Mouse (Mus musculus): Measurements from ENCODE around the gene Fosb. TPM values are rescaled to one million over a fixed set of nuclear protein-coding genes. Genes with fewer than 3 reads are reported as not detected.

The Fosb gene
- total and polyA plus RNA-seq, 2 experiments from 2014 or later, result 0.11 to 0.38 TPM

- Histone ChIP-seq H3K9ac (replicated peaks; ENCODE audit: low read length, poor library complexity, severe bottlenecking) (no peak overlapping the region), H3K36me3 (ENCODE audit: insufficient read depth, low read length) (peaks cover 19% of the 10 kb centered on the region), H3K9me3 (ENCODE audit: low read length) (no peaks in the 10 kb centered on the region), H3K4me3 (ENCODE audit: low read depth, low read length) (no peak overlapping the region), H3K4me2 (ENCODE audit: low read depth, low read length, poor library complexity, severe bottlenecking) (no peak overlapping the region), H3K27me3 (ENCODE audit: insufficient read depth, low read length) (no peaks in the 10 kb centered on the region), H3K4me1 (ENCODE audit: insufficient read depth, low read length) (no peaks in the 10 kb centered on the region), H3K27ac (ENCODE audit: low read depth, low read length) (no peak overlapping the region)
- DNase-seq (ENCODE audit: low spot score) (no peak), ATAC-seq (ENCODE audit: low FRiP score) (no peak)
- WGBS, result 63% methylated on average over 5 of the region's 5 CpGs
- no peak for TF ChIP-seq CTCF (IDR thresholded peaks at IDR 0.05)
These were observed 56.4 kb downstream of the Fosb start for GRCm38 (mm10) chr7:19253437-19253836.

Other genes with a start within 250 kb of the Fosb start
- 134 and 136 TPM in 2 replicates for gene Dmwd, start 233.8 kb downstream of the Fosb start, total RNA-seq (2014; rRNA removed)
- gene Dmwd, start 233.8 kb downstream of the Fosb start, polyA plus RNA-seq (2015; fragmentation: Nextera tagmentation; extraction: Ambion mirVana), result 33.1 and 35.4 TPM in 2 replicates
- 12.3 and 32.1 TPM in 2 replicates for gene Dmpk, start 226.2 kb downstream of the Fosb start, total RNA-seq (2014; rRNA removed)
- 4.0 and 5.1 TPM in 2 replicates for gene Dmpk, start 226.2 kb downstream of the Fosb start, polyA plus RNA-seq (2015; fragmentation: Nextera tagmentation; extraction: Ambion mirVana)
- gene Six5, start 215.5 kb downstream of the Fosb start, total RNA-seq (2014; rRNA removed), result 5.4 and 8.2 TPM in 2 replicates
- gene Six5, start 215.5 kb downstream of the Fosb start, polyA plus RNA-seq (2015; fragmentation: Nextera tagmentation; extraction: Ambion mirVana), result 1.2 and 1.4 TPM in 2 replicates
- gene Gm4969, start 191.7 kb downstream of the Fosb start, total RNA-seq (2014; rRNA removed), result 9.4 and 9.6 TPM in 2 replicates
- gene Gm4969, start 191.7 kb downstream of the Fosb start, polyA plus RNA-seq (2015; fragmentation: Nextera tagmentation; extraction: Ambion mirVana), result 12.7 and 12.9 TPM in 2 replicates
- 19.8 and 20.6 TPM in 2 replicates for gene Fbxo46, start 190.2 kb downstream of the Fosb start, total RNA-seq (2014; rRNA removed)
- gene Fbxo46, start 190.2 kb downstream of the Fosb start, polyA plus RNA-seq (2015; fragmentation: Nextera tagmentation; extraction: Ambion mirVana), result 9.9 and 11.6 TPM in 2 replicates
- 17.3 and 17.8 TPM in 2 replicates for gene Qpctl, start 160.8 kb downstream of the Fosb start, total RNA-seq (2014; rRNA removed)
- 30.2 and 32.5 TPM in 2 replicates for gene Qpctl, start 160.8 kb downstream of the Fosb start, polyA plus RNA-seq (2015; fragmentation: Nextera tagmentation; extraction: Ambion mirVana)
- gene Snrpd2, start 160.3 kb downstream of the Fosb start, total RNA-seq (2014; rRNA removed), result 31.4 and 36.7 TPM in 2 replicates
- gene Snrpd2, start 160.3 kb downstream of the Fosb start, polyA plus RNA-seq (2015; fragmentation: Nextera tagmentation; extraction: Ambion mirVana), result 115 and 116 TPM in 2 replicates
- gene Gipr, start 143.9 kb downstream of the Fosb start, total RNA-seq (2014; rRNA removed), result 2.3 and 7.4 TPM in 2 replicates
- gene Gipr, start 143.9 kb downstream of the Fosb start, polyA plus RNA-seq (2015; fragmentation: Nextera tagmentation; extraction: Ambion mirVana), result 1.7 and 2.3 TPM in 2 replicates
- gene Eml2, start 133.6 kb downstream of the Fosb start, total RNA-seq (2014; rRNA removed), result 83.7 and 89.0 TPM in 2 replicates
- gene Eml2, start 133.6 kb downstream of the Fosb start, polyA plus RNA-seq (2015; fragmentation: Nextera tagmentation; extraction: Ambion mirVana), result 13.1 and 13.4 TPM in 2 replicates
- gene Gpr4, start 97.5 kb downstream of the Fosb start, total RNA-seq (2014; rRNA removed), result 3.1 and 4.7 TPM in 2 replicates
- gene Gpr4, start 97.5 kb downstream of the Fosb start, polyA plus RNA-seq (2015; fragmentation: Nextera tagmentation; extraction: Ambion mirVana), result 6.1 and 6.2 TPM in 2 replicates
- gene Opa3, start 81.7 kb downstream of the Fosb start, total RNA-seq (2014; rRNA removed), result 34.8 and 40.1 TPM in 2 replicates
- gene Opa3, start 81.7 kb downstream of the Fosb start, polyA plus RNA-seq (2015; fragmentation: Nextera tagmentation; extraction: Ambion mirVana), result 33.4 and 33.9 TPM in 2 replicates
- gene Vasp, start 38.2 kb downstream of the Fosb start, total RNA-seq (2014; rRNA removed), result 50.9 and 56.9 TPM in 2 replicates
- 31.4 and 32.3 TPM in 2 replicates for gene Vasp, start 38.2 kb downstream of the Fosb start, polyA plus RNA-seq (2015; fragmentation: Nextera tagmentation; extraction: Ambion mirVana)
- gene Ppm1n, start 30.0 kb downstream of the Fosb start, total RNA-seq (2014; rRNA removed), result 1.8 and 2.2 TPM in 2 replicates
- 1.2 and 1.4 TPM in 2 replicates for gene Ppm1n, start 30.0 kb downstream of the Fosb start, polyA plus RNA-seq (2015; fragmentation: Nextera tagmentation; extraction: Ambion mirVana)
- gene Rtn2, start 27.4 kb downstream of the Fosb start, total RNA-seq (2014; rRNA removed), result 160 and 172 TPM in 2 replicates
- 104 and 107 TPM in 2 replicates for gene Rtn2, start 27.4 kb downstream of the Fosb start, polyA plus RNA-seq (2015; fragmentation: Nextera tagmentation; extraction: Ambion mirVana)
- 50.3 and 71.4 TPM in 2 replicates for gene Ercc1, start 34.7 kb upstream of the Fosb start, total RNA-seq (2014; rRNA removed)
- gene Ercc1, start 34.7 kb upstream of the Fosb start, polyA plus RNA-seq (2015; fragmentation: Nextera tagmentation; extraction: Ambion mirVana), result 67.7 and 71.0 TPM in 2 replicates
- 8.7 and 14.0 TPM in 2 replicates for gene Cd3eap, start 49.4 kb upstream of the Fosb start, total RNA-seq (2014; rRNA removed)
- gene Cd3eap, start 49.4 kb upstream of the Fosb start, polyA plus RNA-seq (2015; fragmentation: Nextera tagmentation; extraction: Ambion mirVana), result 21.5 and 21.6 TPM in 2 replicates
- 0.52 and 1.0 TPM in 2 replicates for gene Ppp1r13l, start 49.7 kb upstream of the Fosb start, total RNA-seq (2014; rRNA removed)
- 1.5 and 2.0 TPM in 2 replicates for gene Ppp1r13l, start 49.7 kb upstream of the Fosb start, polyA plus RNA-seq (2015; fragmentation: Nextera tagmentation; extraction: Ambion mirVana)
- 63.0 and 68.3 TPM in 2 replicates for gene Ercc2, start 72.0 kb upstream of the Fosb start, total RNA-seq (2014; rRNA removed)
- 22.9 and 26.6 TPM in 2 replicates for gene Ercc2, start 72.0 kb upstream of the Fosb start, polyA plus RNA-seq (2015; fragmentation: Nextera tagmentation; extraction: Ambion mirVana)
- 1.2 and 1.9 TPM in 2 replicates for gene Klc3, start 94.1 kb upstream of the Fosb start, total RNA-seq (2014; rRNA removed)
- gene Klc3, start 94.1 kb upstream of the Fosb start, polyA plus RNA-seq (2015; fragmentation: Nextera tagmentation; extraction: Ambion mirVana), result 1.2 and 1.4 TPM in 2 replicates
- 0.38 and 8.2 TPM in 2 replicates for gene Ckm, start 94.7 kb upstream of the Fosb start, total RNA-seq (2014; rRNA removed)
- 0.21 and 0.25 TPM in 2 replicates for gene Ckm, start 94.7 kb upstream of the Fosb start, polyA plus RNA-seq (2015; fragmentation: Nextera tagmentation; extraction: Ambion mirVana)
- gene Mark4, start 148.8 kb upstream of the Fosb start, total RNA-seq (2014; rRNA removed), result 58.1 and 68.9 TPM in 2 replicates
- 16.2 and 17.0 TPM in 2 replicates for gene Mark4, start 148.8 kb upstream of the Fosb start, polyA plus RNA-seq (2015; fragmentation: Nextera tagmentation; extraction: Ambion mirVana)
- gene Exoc3l2, start 153.3 kb upstream of the Fosb start, total RNA-seq (2014; rRNA removed), result 0.28 and 0.49 TPM in 2 replicates
- 1.5 and 1.6 TPM in 2 replicates for gene Exoc3l2, start 153.3 kb upstream of the Fosb start, polyA plus RNA-seq (2015; fragmentation: Nextera tagmentation; extraction: Ambion mirVana)
- gene Bloc1s3, start 198.3 kb upstream of the Fosb start, total RNA-seq (2014; rRNA removed), result 17.8 and 21.4 TPM in 2 replicates
- 3.9 and 4.2 TPM in 2 replicates for gene Bloc1s3, start 198.3 kb upstream of the Fosb start, polyA plus RNA-seq (2015; fragmentation: Nextera tagmentation; extraction: Ambion mirVana)
- gene Trappc6a, start 198.3 kb upstream of the Fosb start, total RNA-seq (2014; rRNA removed), result 14.9 and 23.9 TPM in 2 replicates
- 32.2 and 32.6 TPM in 2 replicates for gene Trappc6a, start 198.3 kb upstream of the Fosb start, polyA plus RNA-seq (2015; fragmentation: Nextera tagmentation; extraction: Ambion mirVana)
- gene Nkpd1, start 207.8 kb upstream of the Fosb start, total RNA-seq (2014; rRNA removed), result 2.3 TPM in 2 replicates
- 1.6 and 1.8 TPM in 2 replicates for gene Nkpd1, start 207.8 kb upstream of the Fosb start, polyA plus RNA-seq (2015; fragmentation: Nextera tagmentation; extraction: Ambion mirVana)